Mouse (Mus musculus) olfactory bulb, adult 2 months (tissue): ENCODE measurements around the gene 6330403K07Rik. TPM values are rescaled to one million over a fixed set of nuclear protein-coding genes. Genes with fewer than 3 reads are reported as not detected.

Experiments used
- H3K27ac ChIP-seq: fragments of 200-500 bp; 2 replicates; pipeline ENCODE4 v1.5.1; 2012; ENCODE audit warnings: low read depth, low read length; ENCODE audit not compliant: insufficient read depth
- H3K4me1 ChIP-seq: fragments of 200-500 bp; 2 replicates; pipeline ENCODE4 v1.6.1; 2012; ENCODE audit warnings: low read length; ENCODE audit not compliant: control insufficient read depth, insufficient read depth
- H3K4me3 ChIP-seq: fragments of 200-500 bp; 2 replicates; pipeline ENCODE4 v1.5.1; 2012; ENCODE audit warnings: mild to moderate bottlenecking, low read depth, low read length, moderate library complexity; ENCODE audit not compliant: insufficient read depth
- CTCF ChIP-seq: fragments of 200-500 bp; IDR thresholded peaks from 2 replicates; pipeline ENCODE4 v1.5.1; 2012; ENCODE audit warnings: low read depth, mild to moderate bottlenecking, low read length, moderate library complexity; ENCODE audit not compliant: insufficient read depth
- POLR2A ChIP-seq: fragments of 200-500 bp; IDR thresholded peaks from 2 replicates; pipeline ENCODE4 v1.6.1; 2012; ENCODE audit warnings: mild to moderate bottlenecking, low read depth, low read length, moderate library complexity; ENCODE audit not compliant: insufficient read depth
- WGBS: fragments of 180-500 bp; shearing (Covaris S2); methylation state at CpG from one replicate; pipeline ENCODE4 v1.1.7; 2018; 5-methylcytosine and 5-hydroxymethylcytosine counted together
- polyA plus RNA-seq: library from polyadenylated mRNA; stranded (reverse); fragments of >200 nt; gene quantifications from 2 replicates; pipeline ENCODE4 v1.2.4, GENCODE M21; 2012; ENCODE audit warnings: low replicate concordance; ENCODE audit not compliant: missing spikeins, insufficient read depth, insufficient read length

6330403K07Rik gene
- polyA plus RNA-seq, 1 experiment = not detected

- TF ChIP-seq POLR2A (no peak), CTCF (no peak)
- Histone ChIP-seq H3K4me1 (0 out of 2 replicates have a peak, but pooled peaks cover 5% of the 10 kb centered on the region), H3K4me3 (peak overlapping the region; percentile 82), H3K27ac (0 out of 2 replicates have a peak overlapping the region, but pooled peaks have one; percentile 16)
- WGBS = under 1% methylated on average over 49 of the region's 49 CpGs
Measured at GRCm38 (mm10) chr11:71003611-71004315, 29.6 kb downstream of the 6330403K07Rik start.

DNA sequence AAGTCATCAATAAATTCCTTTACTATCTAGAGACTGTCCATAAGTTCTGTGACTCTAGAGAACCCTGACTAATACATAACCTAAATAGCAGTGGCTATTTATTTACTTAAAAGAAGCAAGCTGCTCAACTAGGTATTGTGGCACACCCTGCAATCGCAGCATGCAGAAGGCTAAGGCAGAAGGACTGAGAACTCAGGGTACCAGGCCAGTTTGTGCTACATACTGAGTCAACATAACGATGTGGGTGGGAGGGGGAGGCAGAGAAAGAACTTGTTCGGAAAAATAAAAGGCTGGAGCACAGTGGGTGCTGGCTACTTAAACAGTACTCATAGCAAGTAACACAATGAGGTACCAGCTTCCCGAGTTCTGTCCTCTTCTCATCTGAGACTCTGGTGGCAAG is 32.1 kb downstream of the 6330403K07Rik start:
- WGBS = 43% methylated on average over 4 of the region's 4 CpGs
- no peak overlapping the region for H3K27ac ChIP-seq
- 0 out of 2 replicates have a peak, but pooled peaks cover 5% of the 10 kb centered on the region for H3K4me1 ChIP-seq
- H3K4me3 ChIP-seq = no peak overlapping the region
- no peak for TF ChIP-seq CTCF
- no peak for TF ChIP-seq POLR2A

DNA sequence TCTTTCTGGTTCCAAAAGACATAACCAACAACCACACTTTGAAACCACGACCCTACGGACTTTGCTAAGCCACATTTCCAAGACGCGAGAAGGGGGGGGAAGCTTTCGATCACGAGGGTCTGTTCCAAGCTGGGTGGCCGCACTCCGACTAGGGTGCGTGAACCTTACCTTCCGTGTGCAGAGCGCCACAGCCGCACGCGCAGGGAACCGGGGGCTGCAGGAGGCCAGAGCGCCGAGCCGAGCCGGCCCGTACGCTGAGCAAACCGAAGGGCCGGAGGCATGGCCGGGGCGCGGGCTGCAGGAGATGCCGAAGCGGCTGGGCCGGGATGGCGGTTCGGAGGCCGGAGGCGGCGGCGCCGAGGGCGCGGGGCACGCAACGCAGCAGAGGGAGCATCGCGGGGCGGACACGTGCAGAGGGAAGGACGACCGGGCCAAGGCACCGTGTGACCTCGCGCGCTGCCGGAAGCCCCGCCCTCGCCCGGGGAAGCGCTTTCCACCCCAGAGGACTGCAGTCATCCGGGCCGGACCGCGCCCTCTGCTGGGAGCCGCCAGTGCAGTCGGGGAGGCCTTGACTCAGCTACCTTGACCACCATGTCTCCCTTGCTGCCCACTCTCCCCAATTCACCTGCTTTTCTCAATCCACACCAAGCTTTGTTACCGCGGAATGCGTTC is 50.6 kb downstream of the 6330403K07Rik start, which contains the start of gene C1qbp:
Gene C1qbp, minus strand, starts transcription at position 470 of the 672 bp plus-strand sequence.
- Histone ChIP-seq H3K4me1 (peaks cover 14% of the 10 kb centered on the region), H3K27ac (peak within 1 kb of the TSS; percentile 16; the same call in 1 of the 2 replicates), H3K4me3 (peak within 1 kb of the TSS; percentile 97)
- under 1% methylated on average over 64 of the region's 64 CpGs for WGBS
- peak; percentile 96 for TF ChIP-seq CTCF
- TF ChIP-seq POLR2A = peak; percentile 36; the same call in 1 of the 2 replicates

- H3K27ac ChIP-seq = no peak overlapping the region
- TF ChIP-seq POLR2A (no peak), CTCF (no peak)
- WGBS = 9% methylated on average over 12 of the region's 12 CpGs
Measured at GRCm38 (mm10) chr11:70982030-70982429, 51.3 kb downstream of the 6330403K07Rik start.

More at GRCm38 (mm10) chr11:70982030-70982429, 51.3 kb downstream of the 6330403K07Rik start:
- Histone ChIP-seq H3K4me3 (peak overlapping the region; percentile 36), H3K4me1 (peaks cover 14% of the 10 kb centered on the region)

Other genes starting within 250 kb of the 6330403K07Rik start
- not detected in 2 replicates for gene Scimp, start 220.9 kb downstream of the 6330403K07Rik start, polyA plus RNA-seq
- gene Rabep1, start 188.7 kb downstream of the 6330403K07Rik start, polyA plus RNA-seq = not detected in 2 replicates
- gene Nup88, start 63.5 kb downstream of the 6330403K07Rik start, polyA plus RNA-seq = not detected in 2 replicates
- not detected in 2 replicates for gene Rpain, start 63.3 kb downstream of the 6330403K07Rik start, polyA plus RNA-seq
- gene C1qbp, start 50.5 kb downstream of the 6330403K07Rik start, polyA plus RNA-seq = not detected in 2 replicates
- not detected in 2 replicates for gene Dhx33, start 29.1 kb downstream of the 6330403K07Rik start, polyA plus RNA-seq
- 153 TPM in 1 of 2 replicates, not detected in the other for gene Mis12, start 13.9 kb downstream of the 6330403K07Rik start, polyA plus RNA-seq
- not detected in 2 replicates for gene Derl2, start 13.7 kb downstream of the 6330403K07Rik start, polyA plus RNA-seq
- not detected in 2 replicates for gene Nlrp1a, start 111.2 kb upstream of the 6330403K07Rik start, polyA plus RNA-seq
- not detected in 2 replicates for gene Nlrp1b, start 197.2 kb upstream of the 6330403K07Rik start, polyA plus RNA-seq